Mouse (Mus musculus) cerebellum, adult 18-20 months (tissue): ENCODE results near the gene Tmem218.
A peak's percentile ranks its signal among the peaks of the same experiment; 100 is the strongest.

ENCODE experiments used
- DNase-seq, 2 experiments: peaks; one replicate each; pipeline ENCODE4 v3.0.0; 2021

Gene Tmem218

DNA sequence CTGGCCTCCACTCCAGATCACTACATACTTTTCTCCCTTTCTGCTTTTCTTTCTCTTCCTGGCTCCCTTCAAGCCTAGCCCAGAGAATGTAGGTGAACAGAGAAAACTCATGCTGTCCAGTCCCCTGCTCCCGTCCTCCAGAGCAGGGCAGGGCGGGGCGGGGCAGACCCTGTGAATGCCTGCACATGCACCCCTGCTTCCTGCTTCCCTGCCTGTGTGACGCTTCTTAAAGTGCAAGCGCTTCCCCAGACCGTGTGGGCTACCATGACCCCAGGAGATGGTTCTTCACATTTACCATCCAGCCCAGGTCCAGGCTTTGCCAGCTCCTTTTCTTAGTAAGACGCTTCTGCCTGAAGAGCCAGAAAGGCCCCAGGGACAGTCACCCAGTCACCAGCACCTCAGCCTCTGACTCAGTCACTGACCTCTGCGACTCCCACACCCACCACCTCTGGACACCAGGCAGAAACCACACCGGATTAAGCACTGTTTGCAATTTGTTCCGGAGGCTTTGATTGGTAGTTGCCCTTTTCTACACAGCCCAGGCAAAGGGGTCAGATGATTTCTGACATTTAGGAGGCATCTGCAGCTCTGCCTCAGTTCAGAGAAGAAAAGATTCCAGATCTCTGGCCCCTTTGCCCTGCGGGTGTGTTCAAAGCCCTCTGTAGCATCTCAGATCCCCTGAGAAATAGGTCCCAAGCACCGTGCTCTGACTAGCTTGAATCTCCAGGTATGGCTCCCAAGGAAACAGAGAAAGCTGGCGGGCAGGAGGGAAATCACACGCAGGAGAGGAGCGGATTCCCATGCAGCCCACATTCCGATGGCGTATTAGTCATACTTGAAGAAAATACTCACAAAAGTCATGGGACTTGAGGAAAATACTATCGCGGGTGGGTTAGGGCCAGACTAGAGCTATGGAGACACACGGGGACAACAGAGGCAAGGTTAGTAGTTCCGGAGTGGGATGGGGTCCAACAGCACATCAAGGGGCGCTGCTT, 24.5 kb downstream of the Tmem218 start:
- no peak for DNase-seq

DNA sequence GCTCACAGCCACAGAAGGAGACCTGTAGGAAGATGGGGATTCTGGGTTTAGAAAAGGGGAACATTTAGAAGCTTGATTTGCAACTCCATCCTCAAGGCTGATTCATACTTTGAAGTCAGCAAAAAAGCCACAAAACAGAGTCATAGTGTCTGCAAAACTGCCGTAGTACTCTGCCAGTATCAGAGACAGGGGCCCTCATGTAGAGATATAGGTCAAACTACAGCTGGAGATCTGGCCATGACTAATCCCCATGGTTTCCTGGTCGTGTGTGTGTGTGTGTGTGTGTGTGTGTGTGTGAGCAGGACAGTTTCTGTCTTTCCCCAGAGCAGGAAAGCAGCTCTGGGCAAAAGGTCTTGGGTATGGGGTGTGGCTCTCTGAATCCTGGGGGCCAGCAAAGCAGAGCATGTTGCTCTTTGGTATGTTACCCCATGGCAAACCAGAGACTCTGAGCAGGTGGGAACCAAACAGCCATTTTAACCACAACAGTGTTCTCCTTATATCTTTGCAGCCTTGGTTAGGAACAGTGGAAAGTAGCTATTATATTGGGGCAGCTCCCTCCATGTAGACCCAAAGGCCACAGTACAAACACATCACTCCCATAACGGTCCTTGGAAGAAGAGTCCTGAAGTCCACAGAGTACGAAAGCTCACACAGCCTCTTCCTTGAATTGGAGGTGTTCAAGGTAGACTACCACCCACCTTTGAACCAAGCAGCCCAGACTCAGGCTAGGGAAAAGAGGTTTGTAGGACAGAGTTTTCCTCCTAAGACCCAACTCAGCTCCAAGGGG, 28.1 kb downstream of the Tmem218 start:
- no peak for DNase-seq

DNA sequence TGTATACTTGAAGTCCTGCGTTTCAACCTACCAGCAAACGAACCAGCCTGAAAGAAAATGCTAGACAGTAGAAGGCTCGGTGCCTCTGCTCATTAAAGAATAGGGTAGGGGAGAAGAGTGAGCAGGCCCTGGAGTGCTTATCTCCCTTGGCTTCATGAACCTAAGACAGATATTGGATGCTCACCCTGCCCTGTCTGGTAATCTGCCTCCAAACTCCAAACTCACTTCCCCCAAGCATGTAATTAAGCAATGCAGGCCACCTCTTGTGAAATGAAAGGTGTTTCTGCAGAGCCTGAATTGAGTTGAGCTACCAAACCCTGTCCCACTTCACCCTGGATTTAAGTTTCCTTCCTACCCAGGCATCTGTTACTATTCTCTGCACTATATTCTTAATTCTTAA, 34.7 kb downstream of the Tmem218 start:
- no peak for DNase-seq

DNA sequence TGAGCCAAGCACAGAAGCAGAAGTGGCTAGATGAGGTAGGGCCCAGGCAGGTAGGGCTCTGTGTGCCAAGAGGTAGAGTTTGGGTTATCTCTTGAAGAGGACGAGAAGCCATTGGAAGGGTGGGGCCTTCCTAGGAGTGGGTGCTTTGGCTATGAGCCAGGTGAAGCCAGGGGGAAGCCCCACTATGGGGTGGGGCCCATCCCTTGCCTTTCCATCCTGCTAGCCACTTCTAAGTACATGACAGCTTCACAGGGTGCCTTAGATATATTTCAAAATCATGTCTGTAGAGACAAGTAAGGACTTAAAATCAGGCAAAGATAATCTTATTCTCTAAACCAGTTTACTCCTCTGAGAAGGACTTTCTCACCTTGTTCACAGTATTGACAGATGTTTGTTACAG, 36.6 kb downstream of the Tmem218 start:
- DNase-seq: no peak

DNA sequence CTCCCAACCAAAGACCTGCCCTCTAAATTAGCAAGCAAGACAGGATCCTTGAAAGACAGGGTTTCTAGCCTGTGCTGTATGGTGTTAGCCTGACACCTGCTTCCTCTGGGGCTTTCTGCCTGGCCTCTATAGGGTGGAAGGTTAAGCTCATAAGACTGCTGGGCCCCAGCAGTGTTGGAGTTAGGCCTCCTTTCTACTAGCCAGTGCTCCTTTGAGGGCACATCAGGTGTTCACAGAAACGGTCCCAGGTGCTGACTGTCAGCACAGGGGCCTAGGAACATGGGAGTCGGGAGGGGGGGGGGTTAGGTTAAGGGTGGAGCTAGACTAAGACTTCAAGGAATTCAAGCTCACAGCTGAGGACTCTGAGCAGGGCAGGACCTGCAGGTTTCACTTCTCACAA, 37.4 kb downstream of the Tmem218 start:
- no peak for DNase-seq

DNA sequence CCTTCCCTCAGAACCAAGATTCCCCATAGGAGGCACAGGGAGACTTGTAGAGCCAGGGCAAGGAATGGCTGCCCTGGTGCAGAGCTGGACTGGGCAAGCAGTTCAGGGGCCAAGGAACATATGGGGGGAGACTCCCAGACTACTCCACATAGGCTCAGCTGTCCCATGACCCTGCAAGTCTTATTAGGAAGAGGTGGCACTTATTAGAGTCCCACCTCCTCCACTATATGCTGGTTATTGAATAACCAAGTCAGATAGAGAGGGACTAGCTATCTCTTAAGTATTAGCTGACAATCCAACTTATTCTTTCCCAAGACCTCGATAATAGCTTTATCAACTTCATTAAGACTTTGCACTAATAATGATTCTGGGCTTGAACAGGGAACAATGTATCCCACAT, 37.8 kb downstream of the Tmem218 start:
- DNase-seq: no peak

DNA sequence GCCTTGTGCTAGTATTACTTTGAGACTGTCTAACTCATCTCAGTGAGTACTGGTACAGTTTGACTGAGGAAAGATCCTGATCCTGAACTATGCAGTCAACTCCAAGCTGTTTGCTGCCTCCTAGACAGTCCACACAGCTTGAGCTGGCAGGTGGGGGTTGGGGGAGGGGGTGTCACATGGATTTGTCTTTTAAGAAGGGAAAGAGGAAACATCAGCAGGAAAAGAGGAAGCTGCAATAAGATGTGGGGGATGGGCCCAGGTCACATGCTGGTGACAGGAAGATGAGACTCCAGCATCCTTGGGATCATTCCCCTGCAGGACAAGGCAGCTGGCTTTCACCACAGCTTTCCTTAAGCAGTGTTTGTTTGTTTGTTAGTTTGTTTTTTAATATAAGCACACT, 39.4 kb downstream of the Tmem218 start:
- DNase-seq: no peak

DNA sequence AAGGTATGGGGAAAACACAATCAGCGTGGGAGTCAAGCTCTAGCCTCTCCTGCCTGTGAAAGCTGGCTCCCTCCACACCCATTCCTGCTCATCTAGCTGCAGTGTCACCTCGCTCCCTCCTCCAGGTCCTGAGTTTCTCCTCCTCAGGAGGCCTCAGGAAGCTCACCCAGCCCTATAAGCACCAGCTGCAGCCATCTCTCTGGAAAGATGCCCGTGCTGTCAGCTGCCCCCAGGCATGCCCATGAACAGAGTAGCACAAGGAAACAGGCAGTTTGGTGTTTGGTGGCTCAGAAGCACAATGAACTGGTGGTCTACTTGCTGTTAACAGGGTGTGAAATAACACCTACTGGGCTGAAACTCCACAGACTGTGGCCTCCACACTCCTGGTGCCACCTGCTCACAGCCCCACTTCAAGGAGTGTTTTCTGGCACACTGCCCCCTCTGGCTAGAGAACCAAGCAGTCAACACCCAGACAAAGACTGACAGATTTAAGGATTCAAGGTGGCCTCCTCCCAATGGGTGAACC, 40.4 kb downstream of the Tmem218 start:
- no peak for DNase-seq

DNA sequence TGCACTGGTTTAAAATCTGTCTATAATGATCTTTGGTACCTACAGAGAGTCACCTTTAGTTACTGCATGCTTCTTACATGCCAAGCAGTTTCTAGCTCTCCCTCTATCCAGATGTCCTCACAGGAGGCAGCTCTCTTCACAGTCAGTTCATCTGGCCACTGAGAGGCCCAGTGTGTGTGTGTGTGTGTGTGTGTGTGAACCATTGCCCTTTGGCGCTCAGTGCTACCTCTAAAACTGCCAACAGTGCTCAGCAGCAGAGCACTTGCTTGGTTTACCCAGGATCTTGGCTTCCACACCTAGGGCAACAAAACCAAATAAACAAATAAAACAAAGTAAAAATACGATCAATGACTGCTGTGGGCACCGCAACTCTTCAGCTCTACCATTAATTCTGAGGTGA, 42.0 kb downstream of the Tmem218 start:
- DNase-seq: no peak

DNA sequence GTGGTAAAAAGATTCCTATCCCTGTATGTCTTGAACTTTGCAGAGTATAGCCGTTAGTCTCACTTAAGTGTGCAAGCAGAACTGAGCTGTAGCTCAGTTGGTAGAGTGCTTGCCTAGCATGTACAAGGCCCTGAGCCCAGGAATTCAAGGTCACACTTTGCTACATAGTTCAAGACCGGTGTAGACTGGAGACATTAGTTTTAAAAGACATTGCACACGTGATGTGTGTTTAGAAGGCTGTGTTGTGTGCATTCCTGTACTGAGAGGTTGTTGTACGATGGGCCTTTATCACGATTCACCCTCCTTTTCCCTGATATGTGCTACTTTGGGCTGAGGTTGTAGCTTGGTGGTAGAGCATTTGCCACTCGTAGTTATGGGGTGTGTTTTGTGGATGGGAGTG, 42.6 kb downstream of the Tmem218 start:
- no peak for DNase-seq

DNA sequence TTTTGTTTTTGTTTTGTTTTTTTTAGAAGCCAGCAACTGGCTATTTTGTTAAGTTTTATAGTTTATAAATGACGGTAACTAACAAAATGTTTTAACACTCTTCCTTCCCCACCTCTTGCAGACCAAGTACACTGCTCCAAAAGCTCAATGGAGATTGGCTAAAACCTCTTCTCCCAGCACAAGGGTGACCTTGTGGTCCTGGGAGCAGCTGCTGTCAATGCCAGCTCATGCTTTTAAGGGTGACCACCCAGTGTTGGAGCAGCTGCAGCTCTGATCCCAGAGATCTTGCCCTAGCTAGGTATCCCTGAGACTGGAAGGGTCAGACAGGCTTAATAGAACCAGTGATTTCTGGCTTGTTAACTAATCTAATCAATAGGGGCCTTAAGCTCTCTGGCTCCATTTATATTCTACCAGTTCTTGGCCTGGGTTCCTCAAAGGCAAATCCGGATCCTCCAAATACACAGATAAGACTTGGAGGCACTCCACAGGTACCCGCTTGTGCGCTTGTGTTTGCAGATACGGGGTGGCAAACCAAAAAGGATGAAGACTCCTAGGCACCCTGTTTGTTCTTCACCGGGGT, 46.6 kb downstream of the Tmem218 start:
- DNase-seq: no peak

DNA sequence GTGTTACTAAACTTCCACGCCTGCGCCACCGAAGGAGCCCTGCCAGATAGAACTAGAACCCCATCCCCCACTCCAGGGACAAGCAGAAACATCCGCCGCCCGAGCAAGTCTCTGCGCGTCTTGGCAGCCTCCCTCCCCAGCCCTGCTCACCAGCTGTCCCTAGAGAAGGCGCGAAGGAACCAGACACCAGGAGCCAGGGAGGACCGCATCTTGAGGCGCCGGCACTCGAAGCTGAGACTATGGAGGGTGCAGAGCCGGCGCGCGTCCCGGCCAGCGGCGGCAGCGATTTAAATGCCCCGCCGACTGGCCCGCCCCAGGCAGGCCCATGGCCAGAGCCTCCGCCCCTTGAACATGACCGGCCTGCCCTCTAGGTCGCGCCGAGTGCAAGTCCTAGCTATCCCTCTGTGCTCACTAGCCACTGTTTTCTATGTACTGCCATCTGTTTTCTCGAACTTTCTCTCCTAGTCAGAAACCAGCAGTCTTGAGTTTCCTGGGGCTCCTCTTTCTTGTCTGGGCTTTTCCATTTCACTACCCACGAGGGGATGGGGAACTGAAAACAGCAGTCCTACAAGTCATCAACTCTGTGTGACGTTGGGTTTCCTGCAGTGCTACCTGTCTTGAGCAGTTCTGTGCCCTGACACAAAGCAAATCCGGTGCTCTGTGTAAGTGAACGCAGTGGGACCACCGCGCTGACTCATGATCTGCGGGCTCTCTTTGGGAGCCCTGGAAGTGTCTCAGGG, 47.3 kb downstream of the Tmem218 start, which contains the start of gene Slc37a2:
Gene Slc37a2 (minus strand): TSS at position 590 of the 740 bp plus-strand sequence.
- peak; percentile 39 to 40 for DNase-seq

DNA sequence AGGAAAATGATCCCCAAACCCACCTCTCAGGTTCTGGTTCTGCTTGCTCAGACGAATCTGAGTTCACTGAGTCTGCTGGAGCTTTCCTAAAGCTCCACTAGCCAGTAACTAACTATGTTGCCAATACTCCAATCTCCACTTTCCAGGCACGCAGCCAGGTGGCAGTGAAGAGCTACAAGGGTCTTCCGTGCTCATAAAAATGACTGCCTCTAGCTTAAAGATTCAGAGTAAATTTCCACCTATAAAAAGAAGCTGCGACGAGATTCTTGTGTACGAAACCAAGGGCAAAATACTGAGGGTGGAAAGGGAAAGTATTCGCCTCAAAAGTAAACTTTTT, 47.8 kb downstream of the Tmem218 start:
- DNase-seq: no peak

DNA sequence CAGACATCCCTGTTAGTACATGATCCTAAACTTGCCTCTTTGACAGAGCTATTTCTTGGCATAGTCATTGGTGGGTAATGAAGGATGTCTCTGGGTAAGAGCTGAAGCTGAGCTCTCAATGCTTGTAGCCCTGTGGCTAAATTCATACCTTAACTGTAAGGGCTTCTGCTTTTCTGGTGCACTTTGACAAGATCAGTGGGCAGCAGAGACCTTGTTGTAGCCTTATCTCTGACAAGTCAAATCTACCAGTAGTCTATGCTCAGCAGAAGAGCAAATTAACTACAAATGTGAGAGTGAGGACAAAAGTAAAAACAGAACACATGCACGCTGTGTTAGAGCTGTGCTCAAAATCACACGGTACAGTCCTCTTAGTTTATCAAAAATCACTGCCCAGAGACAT, 58.6 kb downstream of the Tmem218 start:
- no peak for DNase-seq
